ENCODE assay signal across 8 mouse cellular contexts in the genomic region with DNA sequence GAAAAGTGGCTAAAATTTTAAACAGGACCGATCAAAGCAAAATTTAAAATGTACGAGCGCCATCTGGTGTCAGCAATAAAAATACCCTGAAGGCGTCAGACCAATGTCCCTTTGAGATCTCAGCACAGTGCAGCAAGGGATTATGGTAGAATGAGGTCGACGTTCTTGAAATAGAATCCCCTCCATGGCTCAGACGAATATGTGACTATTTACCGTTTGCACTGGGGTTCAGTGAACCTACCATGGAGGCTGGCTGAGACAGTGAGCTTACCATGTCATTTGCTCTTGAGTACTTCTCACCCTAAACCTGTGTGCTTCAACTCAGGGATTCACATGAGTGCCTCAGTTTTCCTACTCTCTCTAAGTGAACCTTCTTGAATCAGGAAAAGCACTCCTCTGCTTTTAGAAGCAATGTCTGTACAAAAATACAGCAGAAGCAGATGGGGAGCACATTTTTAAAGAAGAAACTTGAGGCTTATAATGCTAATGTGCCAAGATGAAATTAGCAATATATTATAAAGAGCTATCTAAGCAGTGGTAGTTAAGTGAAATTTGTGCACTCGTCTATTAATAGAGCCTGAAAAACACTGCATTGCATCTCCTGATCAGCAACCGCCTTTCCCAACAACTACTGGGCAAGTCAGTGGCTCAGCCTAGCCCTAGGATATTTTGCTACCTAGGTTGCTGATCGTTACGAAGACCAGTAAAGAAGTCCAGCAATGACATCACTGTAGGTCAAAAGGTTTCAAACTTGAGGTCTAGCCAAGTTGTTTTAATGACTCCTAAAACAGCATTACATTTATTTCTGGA.
DNase-seq lines count a peak whose midpoint lies in the region; ATAC-seq lines count a peak whose summit lies in the region.

No protein-coding gene starts in this region.

- H3K36me3 ChIP-seq in kidney, embryonic 14.5 days (ENCODE audit: control insufficient read depth, insufficient read depth, low read length) = no peaks in the 10 kb centered on the region
- H3K36me3 ChIP-seq in limb, embryonic 12.5 days = no peaks in the 10 kb centered on the region

- peak overlapping the region; percentile 22; the same call in 1 of the 2 replicates for H3K4me2 ChIP-seq in kidney, embryonic 14.5 days (replicated peaks; ENCODE audit: low read depth, low read length)
- peak overlapping the region; percentile 36 for H3K4me2 ChIP-seq in limb, embryonic 12.5 days

- DNase-seq in testis, postnatal 10 days (ENCODE audit: low spot score) = peak; percentile 63
- DNase-seq in testis, postnatal 14 days (ENCODE audit: low spot score) = no peak
- peak; percentile 26 to 66 for DNase-seq in cerebellum, postnatal 4 days (ENCODE audit: low spot score in 2 of 2)
- peak; percentile 26 for DNase-seq in retina, adult 2 months (ENCODE audit: low read depth, low spot score)
- no peak for DNase-seq in thymus, postnatal 36 days

- H3K4me3 ChIP-seq in kidney, embryonic 14.5 days (ENCODE audit: low read length) = no peak overlapping the region
- no peak overlapping the region for H3K4me3 ChIP-seq in limb, embryonic 12.5 days (replicated peaks)

- WGBS in kidney, embryonic 14.5 days = 25% methylated on average over 12 of the region's 12 CpGs
- WGBS in limb, embryonic 12.5 days = 17% methylated on average over 12 of the region's 12 CpGs

- H3K9ac ChIP-seq in kidney, embryonic 14.5 days (ENCODE audit: low read depth, low read length) = no peak overlapping the region
- H3K9ac ChIP-seq in limb, embryonic 12.5 days (replicated peaks) = no peak overlapping the region

- no peaks in the 10 kb centered on the region for H3K9me3 ChIP-seq in kidney, embryonic 14.5 days (ENCODE audit: control insufficient read depth, low read length)
- H3K9me3 ChIP-seq in limb, embryonic 12.5 days = no peaks in the 10 kb centered on the region

- no peaks in the 10 kb centered on the region for H3K27me3 ChIP-seq in kidney, embryonic 14.5 days (ENCODE audit: control insufficient read depth, insufficient read depth, low read length)
- no peaks in the 10 kb centered on the region for H3K27me3 ChIP-seq in limb, embryonic 12.5 days

- no peaks in the 10 kb centered on the region for H3K4me1 ChIP-seq in kidney, embryonic 14.5 days (ENCODE audit: control insufficient read depth, insufficient read depth, low read length)
- H3K4me1 ChIP-seq in limb, embryonic 12.5 days (replicated peaks) = 0 out of 2 replicates have a peak, but pooled peaks cover 13% of the 10 kb centered on the region

- peak; percentile 75 for ATAC-seq in granulocyte monocyte progenitor cell, adult 5-6 weeks (replicated peaks; ENCODE audit: poor library complexity, severe bottlenecking)
- peak; percentile 87 for ATAC-seq in kidney, embryonic 14.5 days (ENCODE audit: low FRiP score, low TSS enrichment)
- peak; percentile 80 for ATAC-seq in limb, embryonic 12.5 days (ENCODE audit: insufficient number of reproducible peaks, insufficient read depth, low FRiP score, low TSS enrichment, low read depth)

- H3K27ac ChIP-seq in kidney, embryonic 14.5 days (ENCODE audit: low read depth, low read length) = no peak overlapping the region
- peak overlapping the region; percentile 60 for H3K27ac ChIP-seq in limb, embryonic 12.5 days

Comparison
In these comparisons a context has a peak if more than half of its experiments do, and no peak if none do; other contexts are left out.
1. DNase-seq: peak in testis, postnatal 10 days (single experiment), cerebellum, postnatal 4 days (2 of 2) and retina, adult 2 months (single experiment); none in testis, postnatal 14 days (single experiment) and thymus, postnatal 36 days (0 of 2).
2. Peak in every context shown above with its lines, with median percentiles within 50 percentile points of each other: ATAC-seq.